Mouse (Mus musculus) lung, adult 2 months (tissue): ENCODE data around the gene Leng8.

ENCODE experiments used
- CTCF ChIP-seq: fragments of 200-500 bp; IDR thresholded peaks from 2 replicates; pipeline ENCODE4 v1.5.1; 2011; ENCODE audit warnings: mild to moderate bottlenecking, low read length, control low read depth; ENCODE audit not compliant: insufficient read depth
- POLR2A ChIP-seq: fragments of 200-500 bp; IDR thresholded peaks from 2 replicates; pipeline ENCODE4 v1.6.1; 2011; ENCODE audit warnings: low read depth, mild to moderate bottlenecking, control low read depth, low read length, borderline replicate concordance; ENCODE audit errors: extremely low read depth

GRCm38 (mm10) chr7:4136404-4136770, 452 bp upstream of the Leng8 start:
- TF ChIP-seq POLR2A (no peak), CTCF (no peak)
